Mouse (Mus musculus) mature B cell (primary cell): ENCODE measurements around the gene Taf4.

Experiments used
- in situ Hi-C: fragments of 300-500 bp; cut with MboI; formaldehyde crosslinking; loops from 2 replicates; pipeline ENCODE4 v1.14.3; 2019

Gene Taf4

DNA sequence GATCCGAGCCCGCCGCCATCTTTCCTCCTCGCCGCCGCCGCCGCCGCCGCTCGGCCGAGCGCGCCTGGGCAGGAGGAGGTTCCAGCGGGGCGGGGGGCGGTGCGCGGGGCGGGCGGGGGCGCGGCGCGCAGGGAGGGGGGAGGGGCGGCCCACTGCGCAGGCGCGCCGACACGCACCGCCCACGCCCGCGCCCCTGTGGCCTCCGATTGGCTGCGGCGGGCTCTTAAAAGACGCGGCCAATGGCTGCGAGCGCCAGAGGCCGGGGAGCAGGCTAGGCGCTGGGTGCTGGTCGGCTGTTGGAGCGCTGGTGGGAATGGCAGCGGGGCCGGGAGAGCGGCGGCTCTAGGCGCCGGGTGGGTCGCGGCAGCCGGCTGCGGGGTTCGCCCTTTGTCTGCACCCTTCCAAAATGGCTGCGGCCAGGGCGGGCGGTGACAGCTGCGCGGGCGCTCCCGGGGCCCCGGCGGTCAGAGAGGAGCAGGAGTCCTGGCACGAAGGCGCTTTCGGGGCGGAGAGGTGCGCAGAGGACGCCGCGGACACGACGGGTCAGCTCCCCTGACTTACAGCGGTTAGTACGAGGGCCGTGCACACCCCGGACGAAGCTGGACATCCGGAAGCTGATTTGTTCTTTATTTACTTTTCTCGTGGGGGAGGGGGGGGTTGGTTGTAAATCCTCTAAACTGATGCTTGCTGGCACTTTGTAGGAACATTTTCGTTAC is at the start of gene Taf4:
Gene Taf4 (minus strand): TSS at position 19 of the 716 bp plus-strand sequence.
- in situ Hi-C loops = no loop called here

- in situ Hi-C loops = no loop called here
Measured at GRCm38 (mm10) chr2:180025861-180026200, 49.4 kb upstream of the Taf4 start.

DNA sequence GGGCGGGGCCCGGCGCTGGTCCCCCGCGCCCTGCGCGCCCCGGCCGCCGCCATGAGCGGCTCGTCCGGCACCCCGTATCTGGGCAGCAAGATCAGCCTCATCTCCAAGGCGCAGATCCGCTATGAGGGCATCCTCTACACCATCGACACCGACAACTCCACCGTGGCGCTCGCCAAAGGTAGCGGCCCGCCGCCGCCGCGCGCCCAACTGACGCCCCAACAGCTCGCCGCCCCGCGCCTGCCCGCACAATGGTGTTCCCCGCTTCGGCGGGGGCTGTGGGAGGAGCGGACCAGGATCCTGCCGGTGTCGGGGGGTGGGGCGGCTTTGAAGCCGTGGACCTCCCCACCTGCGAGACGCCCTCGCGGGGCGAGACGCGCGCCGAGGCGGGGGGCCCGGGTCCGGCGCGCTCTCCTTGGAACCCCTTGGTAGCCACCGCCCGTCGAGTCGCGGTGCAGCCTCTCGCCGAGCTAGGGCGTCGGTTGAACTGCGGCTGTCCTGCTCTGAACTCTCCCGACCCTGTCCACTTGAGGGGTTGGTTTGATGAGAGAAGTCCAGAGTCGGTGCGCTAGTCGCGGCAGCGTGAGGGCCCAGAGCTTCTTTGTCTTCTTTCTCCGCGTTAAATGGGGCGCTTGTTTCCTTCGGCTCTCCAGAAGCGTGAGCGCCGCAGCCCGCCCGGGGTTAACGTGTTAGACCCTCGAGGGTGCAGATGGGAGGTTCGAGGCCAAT is 48.9 kb upstream of the Taf4 start:
- in situ Hi-C loops = no loop called here

GRCm38 (mm10) chr2:180024401-180025098 is 48.1 kb upstream of the Taf4 start, which contains the start of gene Lsm14b:
Lsm14b (plus strand) TSS chr2:180024987.
- in situ Hi-C loops = no loop called here

- in situ Hi-C loops = no loop called here
Measured at GRCm38 (mm10) chr2:180022751-180023150, 46.3 kb upstream of the Taf4 start.

DNA sequence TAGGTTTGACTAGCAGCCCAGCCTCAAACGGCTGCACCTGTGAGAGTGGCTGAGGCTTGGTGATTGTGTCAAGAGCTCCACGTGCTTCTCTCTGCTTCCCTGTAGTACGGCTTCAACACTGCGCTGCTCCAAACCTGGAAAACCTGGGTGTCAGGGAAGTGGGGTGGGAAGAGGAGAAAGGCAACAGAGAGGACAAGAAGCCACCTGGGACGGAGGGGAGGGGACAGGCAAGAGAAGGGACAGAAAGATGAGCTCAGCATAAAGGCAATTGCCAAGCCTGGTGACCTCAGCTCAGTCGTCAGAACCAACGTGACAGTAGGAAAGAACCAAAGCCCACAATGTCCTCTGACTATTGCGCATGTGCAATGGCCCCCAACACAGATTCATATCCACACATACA is 44.5 kb upstream of the Taf4 start:
- in situ Hi-C loops = no loop called here

- in situ Hi-C loops = no loop called here
Measured at GRCm38 (mm10) chr2:180020091-180020661, 43.7 kb upstream of the Taf4 start.

DNA sequence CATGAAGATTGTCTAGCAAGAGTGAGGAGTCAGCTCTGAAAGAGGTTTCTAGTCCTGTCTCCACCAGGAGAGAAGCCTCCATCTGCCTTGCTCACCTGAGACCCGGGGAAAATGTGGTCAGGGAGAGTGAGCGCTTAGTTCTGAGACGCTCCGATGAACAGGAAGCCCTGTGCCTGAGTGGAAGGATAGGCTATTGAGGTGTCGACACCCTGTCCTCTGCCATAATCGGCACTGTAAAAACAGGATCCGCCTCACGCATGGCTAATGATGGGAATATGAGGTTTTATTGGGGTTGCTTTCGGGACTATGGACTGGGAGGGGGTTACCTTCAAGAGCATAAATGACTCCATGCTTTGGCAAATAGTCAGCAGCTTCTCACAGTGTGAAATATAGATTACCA is 42.1 kb upstream of the Taf4 start:
- in situ Hi-C loops = no loop called here

DNA sequence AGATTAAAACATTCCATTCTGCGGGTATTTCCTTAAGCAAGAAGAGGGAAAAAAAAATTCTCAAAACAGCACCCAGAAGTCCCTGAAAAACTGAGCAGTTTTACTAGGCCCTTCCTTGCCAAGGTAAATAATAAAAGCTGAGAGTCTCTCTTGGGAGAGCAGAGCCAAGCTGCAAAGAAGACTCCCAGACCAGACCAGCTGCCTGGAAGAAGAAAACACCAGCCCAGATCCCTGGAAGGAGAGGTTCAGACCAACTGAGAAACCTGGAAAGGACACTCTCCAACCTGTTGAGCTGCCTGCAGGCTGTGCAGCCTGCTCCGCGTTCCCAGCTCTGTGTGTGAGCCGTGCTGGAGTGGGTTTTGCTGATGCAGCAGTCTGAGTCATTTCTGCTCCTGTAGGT is 41.2 kb upstream of the Taf4 start:
- in situ Hi-C loops = no loop called here

DNA sequence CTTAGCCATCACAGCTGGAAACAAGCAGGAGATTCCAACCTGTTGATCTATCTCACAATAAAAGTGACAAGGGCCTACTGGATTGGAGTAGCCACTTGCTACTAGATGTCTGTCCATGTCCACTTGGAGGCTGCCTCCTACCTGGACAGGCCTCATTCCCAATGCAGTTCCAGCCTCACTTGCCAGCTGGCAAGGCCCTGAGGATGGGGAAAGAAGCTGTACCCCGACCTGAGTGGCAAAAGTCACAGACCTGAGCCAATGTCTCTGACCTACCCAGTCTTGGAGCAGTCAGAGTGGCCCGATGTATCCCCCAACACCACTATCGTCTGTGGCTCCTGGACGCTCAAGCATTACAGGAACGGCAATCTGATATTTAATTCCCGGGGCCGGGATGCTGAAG is 37.2 kb upstream of the Taf4 start:
- in situ Hi-C loops = no loop called here

- in situ Hi-C loops = no loop called here
Measured at GRCm38 (mm10) chr2:180011370-180011769, 34.9 kb upstream of the Taf4 start.

- in situ Hi-C loops = no loop called here
Measured at GRCm38 (mm10) chr2:180010686-180011085, 34.2 kb upstream of the Taf4 start.

DNA sequence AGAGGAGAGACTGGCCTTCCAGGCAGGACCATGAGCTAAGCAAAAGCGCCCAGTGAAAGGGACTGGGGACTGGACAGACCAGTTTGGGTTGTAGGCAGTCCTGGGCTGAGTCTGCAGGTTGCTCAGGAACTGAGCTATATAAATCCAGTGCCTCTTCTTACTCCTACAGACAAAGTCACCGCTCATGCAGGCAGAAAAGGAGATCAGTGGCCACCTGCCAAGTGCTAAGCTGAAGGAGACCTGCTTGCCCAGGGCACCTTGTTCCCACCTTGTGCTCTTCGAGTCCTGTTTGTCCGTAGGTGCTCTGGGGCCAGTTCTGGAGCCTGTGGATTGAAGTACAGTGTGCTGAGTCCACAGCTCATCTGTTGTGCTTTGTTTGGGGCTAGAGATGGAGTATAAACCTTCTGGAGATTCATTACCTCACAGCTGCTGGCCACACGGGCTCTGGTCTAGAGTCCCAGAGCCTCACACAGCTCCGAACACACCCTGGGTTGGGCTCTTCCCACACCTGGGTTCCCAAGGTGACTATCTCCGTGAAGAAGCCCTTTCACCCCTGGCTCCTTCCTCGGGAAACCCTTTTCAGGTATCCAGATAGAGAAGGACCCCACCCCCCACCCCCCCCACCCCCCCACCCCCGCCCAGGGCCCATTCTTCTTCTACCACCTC is 30.0 kb upstream of the Taf4 start:
- in situ Hi-C loops = no loop called here

- in situ Hi-C loops = no loop called here
Measured at GRCm38 (mm10) chr2:180005656-180006351, 29.4 kb upstream of the Taf4 start.

DNA sequence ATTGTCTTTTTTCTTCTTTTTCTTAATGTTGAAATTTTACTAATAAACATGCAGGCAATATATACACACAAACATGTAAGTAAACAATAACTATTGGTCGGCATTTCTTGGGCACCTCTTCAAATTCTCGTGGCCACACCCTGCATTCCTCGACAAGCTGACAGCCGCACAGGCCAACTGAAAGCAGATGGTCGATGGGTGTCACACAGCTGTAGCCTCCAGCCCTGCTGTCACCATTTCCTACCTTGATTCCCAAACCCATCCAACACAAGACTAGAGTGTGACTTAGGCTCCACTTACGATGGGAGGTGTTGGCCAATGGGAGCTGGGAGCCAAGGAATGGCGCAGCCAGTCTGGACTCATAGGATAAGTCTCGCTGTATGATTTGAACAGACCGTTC is 25.2 kb upstream of the Taf4 start:
- in situ Hi-C loops = no loop called here

DNA sequence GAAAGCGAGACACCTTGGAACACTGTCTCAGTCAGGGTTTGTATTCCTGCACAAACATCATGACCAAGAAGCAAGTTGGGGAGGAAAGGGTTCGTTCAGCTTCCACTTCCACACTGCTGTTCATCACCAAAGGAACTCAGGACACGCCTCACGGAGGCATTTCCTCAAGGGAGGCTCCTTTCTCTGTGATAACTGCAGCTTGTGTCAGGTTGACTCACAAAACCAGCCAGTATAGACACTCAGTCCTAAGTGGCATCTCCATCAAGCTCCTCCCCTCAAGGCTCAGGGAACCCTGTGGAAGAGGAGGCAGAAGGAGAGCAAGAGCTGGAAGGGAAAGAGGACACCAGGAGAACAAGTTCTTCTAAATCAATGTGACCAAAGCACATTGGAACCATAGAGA is 22.0 kb upstream of the Taf4 start:
- in situ Hi-C loops = no loop called here

- in situ Hi-C loops = no loop called here
Measured at GRCm38 (mm10) chr2:179993071-179993470, 16.6 kb upstream of the Taf4 start.

DNA sequence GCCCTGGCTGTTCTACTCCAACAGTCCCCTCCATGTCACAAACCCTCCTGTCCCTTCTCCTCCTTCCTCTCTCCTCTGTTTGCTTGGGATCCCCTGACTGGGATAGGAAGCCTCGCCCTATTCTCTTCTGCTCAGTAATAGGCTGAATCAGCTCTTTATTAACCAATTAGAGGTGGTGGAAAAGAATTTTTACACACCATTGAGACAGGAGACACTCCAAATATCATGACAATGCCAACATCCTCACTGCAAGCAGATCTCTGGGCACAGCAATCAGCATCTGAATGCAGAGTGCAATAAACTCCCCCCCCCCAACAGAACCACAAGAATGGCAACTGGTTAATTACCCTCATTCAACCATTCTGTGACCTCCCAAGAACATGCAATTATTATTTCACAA is 12.7 kb upstream of the Taf4 start:
- in situ Hi-C loops = no loop called here

GRCm38 (mm10) chr2:179986437-179987022 is 10.1 kb upstream of the Taf4 start:
- in situ Hi-C loops = no loop called here

GRCm38 (mm10) chr2:179985695-179986094 is 9.2 kb upstream of the Taf4 start:
- in situ Hi-C loops = no loop called here

DNA sequence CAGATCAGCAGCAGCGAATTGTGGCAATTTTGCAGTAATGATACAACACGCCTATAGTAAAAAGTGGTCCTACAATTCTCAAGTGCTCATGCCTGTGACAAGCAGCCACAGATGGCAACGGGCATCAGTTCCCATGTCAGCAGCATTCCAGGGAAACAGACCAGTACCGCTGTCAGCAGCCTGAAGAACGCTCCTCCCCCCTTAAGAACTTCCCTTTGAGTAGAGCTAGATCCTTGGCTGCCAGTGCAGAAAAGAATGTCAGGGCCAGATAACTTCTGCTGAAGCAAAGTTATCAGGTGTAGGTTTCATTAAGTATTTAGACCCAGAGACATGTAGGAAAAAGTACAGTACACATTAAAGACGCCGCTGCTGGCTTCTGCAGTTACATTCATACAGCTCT is 8.4 kb upstream of the Taf4 start:
- in situ Hi-C loops = no loop called here
